Mouse (Mus musculus) gastrocnemius, postnatal 36 days (tissue): ENCODE data around the gene Rbm47. TPM values are rescaled to one million over a fixed set of nuclear protein-coding genes. Genes with fewer than 3 reads are reported as not detected.
A peak's percentile ranks its signal among the peaks of the same experiment; 100 is the strongest.

Source experiments
- DNase-seq, 2 experiments: peaks; one replicate each; pipeline ENCODE4 v3.0.0; 2022
- intact Hi-C: fragments of 180-260 bp; cut with DNase I; formaldehyde crosslinking; loops from one replicate; pipeline ENCODE4 v1.15.1; 2025
- total RNA-seq, 2 experiments: library from RNA; stranded (reverse); gene quantifications; 2 replicates each; pipeline ENCODE4 v1.2.3; 2021

Gene Rbm47
- total RNA-seq, 2 experiments from 2014 or later = 0.47 to 0.71 TPM

- DNase-seq = no peak
- intact Hi-C loops = no loop called here
Observed at GRCm38 (mm10) chr5:66166193-66166629, 6.7 kb downstream of the Rbm47 start.

GRCm38 (mm10) chr5:66165748-66166147 lies 7.2 kb downstream of the Rbm47 start:
- intact Hi-C loops = no loop called here
- no peak for DNase-seq

GRCm38 (mm10) chr5:66156431-66156962 lies 16.4 kb downstream of the Rbm47 start:
- no peak for DNase-seq
- intact Hi-C loops = no loop called here

- no peak for DNase-seq
- intact Hi-C loops = no loop called here
Observed at GRCm38 (mm10) chr5:66154616-66155015, 18.3 kb downstream of the Rbm47 start.

GRCm38 (mm10) chr5:66153486-66153885 lies 19.4 kb downstream of the Rbm47 start:
- intact Hi-C loops = no loop called here
- DNase-seq = no peak

- intact Hi-C loops = no loop called here
- peak in 1 of 2 experiments; percentile 22 for DNase-seq
Observed at GRCm38 (mm10) chr5:66151301-66152188, 21.4 kb downstream of the Rbm47 start.

- intact Hi-C loops = no loop called here
- peak; percentile 28 to 33 for DNase-seq
Observed at GRCm38 (mm10) chr5:66150706-66151300, 22.1 kb downstream of the Rbm47 start.

- DNase-seq = no peak
- intact Hi-C loops = no loop called here
Observed at GRCm38 (mm10) chr5:66150106-66150705, 22.7 kb downstream of the Rbm47 start.

- DNase-seq = no peak
- intact Hi-C loops = no loop called here
Observed at GRCm38 (mm10) chr5:66149571-66149970, 23.3 kb downstream of the Rbm47 start.

- no peak for DNase-seq
- intact Hi-C loops = no loop called here
Observed at GRCm38 (mm10) chr5:66149111-66149510, 23.8 kb downstream of the Rbm47 start.

- no peak for DNase-seq
- intact Hi-C loops = no loop called here
Observed at GRCm38 (mm10) chr5:66147313-66147712, 25.6 kb downstream of the Rbm47 start.

- DNase-seq = no peak
- intact Hi-C loops = no loop called here
Observed at GRCm38 (mm10) chr5:66145583-66145982, 27.3 kb downstream of the Rbm47 start.

GRCm38 (mm10) chr5:66143093-66144032 lies 29.6 kb downstream of the Rbm47 start:
- intact Hi-C loops = no loop called here
- no peak for DNase-seq

GRCm38 (mm10) chr5:66141474-66141873 lies 31.4 kb downstream of the Rbm47 start:
- no peak for DNase-seq
- intact Hi-C loops = no loop called here

GRCm38 (mm10) chr5:66139634-66140295 lies 33.2 kb downstream of the Rbm47 start:
- intact Hi-C loops = no loop called here
- no peak for DNase-seq

- DNase-seq = no peak
- intact Hi-C loops = no loop called here
Observed at GRCm38 (mm10) chr5:66139171-66139570, 33.7 kb downstream of the Rbm47 start.

GRCm38 (mm10) chr5:66138597-66138996 lies 34.3 kb downstream of the Rbm47 start:
- no peak for DNase-seq
- intact Hi-C loops = no loop called here

GRCm38 (mm10) chr5:66137250-66137649 lies 35.7 kb downstream of the Rbm47 start:
- no peak for DNase-seq
- intact Hi-C loops = no loop called here

- no peak for DNase-seq
- intact Hi-C loops = no loop called here
Observed at GRCm38 (mm10) chr5:66135853-66136210, 37.1 kb downstream of the Rbm47 start.
